Mouse (Mus musculus): ENCODE results near the gene Kir3dl1.
"Not testable (repeated sequence)": the region's sequence is repeated elsewhere in the genome, so short reads cannot be mapped to it uniquely, and the experiment has no call there.

Gene Kir3dl1

GRCm38 (mm10) chrX:136517699-136518098 lies at the start of gene Kir3dl1:
Gene Kir3dl1, plus strand, starts transcription at chrX:136517999.
- not testable (repeated sequence) for DNase-seq (ENCODE audit: low spot score)

- DNase-seq (ENCODE audit: low spot score): not testable (repeated sequence)
Measured at GRCm38 (mm10) chrX:136543956-136544355, 26.2 kb downstream of the Kir3dl1 start, which contains the start of gene Kir3dl2. Gene Kir3dl2, minus strand, starts transcription at chrX:136544056.

GRCm38 (mm10) chrX:136569094-136569493 lies 51.3 kb downstream of the Kir3dl1 start:
- DNase-seq (ENCODE audit: low spot score): not testable (repeated sequence)
